Mouse (Mus musculus): Measurements from ENCODE around the gene Ednrb. TPM values are rescaled to one million over a fixed set of nuclear protein-coding genes. Genes with fewer than 3 reads are reported as not detected.

Gene Ednrb
- polyA plus RNA-seq, 1 experiment, result 0.19 TPM

GRCm38 (mm10) chr14:103769319-103770245 is 74.6 kb downstream of the Ednrb start:
- Histone ChIP-seq H3K4me3 (ENCODE audit: low read depth, low read length) (no peak overlapping the region), H3K4me1 (ENCODE audit: control insufficient read depth, insufficient read depth, low read length) (no peaks in the 10 kb centered on the region), H3K27ac (ENCODE audit: insufficient read depth, low read length) (no peak overlapping the region), H3K36me3 (ENCODE audit: control insufficient read depth, insufficient read depth, low read length, poor library complexity, severe bottlenecking) (no peaks in the 10 kb centered on the region), H3K9ac (ENCODE audit: low read depth, poor library complexity, severe bottlenecking) (no peak overlapping the region), H3K27me3 (ENCODE audit: control insufficient read depth, insufficient read depth, low read length, poor library complexity, severe bottlenecking) (no peaks in the 10 kb centered on the region), H3K9me3 (replicated peaks; ENCODE audit: control insufficient read depth, insufficient read depth, low read length, poor library complexity, severe bottlenecking) (no peaks in the 10 kb centered on the region)
- TF ChIP-seq EP300 (IDR thresholded peaks at IDR 0.05; ENCODE audit: insufficient read depth, low read depth, low read length) (no peak), CTCF (IDR thresholded peaks at IDR 0.05; ENCODE audit: low read depth, low read length) (no peak), POLR2A (IDR thresholded peaks at IDR 0.05; ENCODE audit: insufficient read depth, low read length) (no peak)

- H3K36me3 ChIP-seq (ENCODE audit: control insufficient read depth, insufficient read depth, low read length, poor library complexity, severe bottlenecking), result no peaks in the 10 kb centered on the region
- no peaks in the 10 kb centered on the region for H3K27me3 ChIP-seq (ENCODE audit: control insufficient read depth, insufficient read depth, low read length, poor library complexity, severe bottlenecking)
- H3K4me1 ChIP-seq (ENCODE audit: control insufficient read depth, insufficient read depth, low read length), result no peaks in the 10 kb centered on the region
- H3K9me3 ChIP-seq (replicated peaks; ENCODE audit: control insufficient read depth, insufficient read depth, low read length, poor library complexity, severe bottlenecking), result no peaks in the 10 kb centered on the region
- no peak for TF ChIP-seq CTCF (IDR thresholded peaks at IDR 0.05; ENCODE audit: low read depth, low read length)
- TF ChIP-seq EP300 (IDR thresholded peaks at IDR 0.05; ENCODE audit: insufficient read depth, low read depth, low read length), result no peak
- H3K9ac ChIP-seq (ENCODE audit: low read depth, poor library complexity, severe bottlenecking), result no peak overlapping the region
- H3K27ac ChIP-seq (ENCODE audit: insufficient read depth, low read length), result no peak overlapping the region
- no peak overlapping the region for H3K4me3 ChIP-seq (ENCODE audit: low read depth, low read length)
These were observed 76.7 kb downstream of the Ednrb start for GRCm38 (mm10) chr14:103767488-103767887.

Other genes starting within 250 kb of the Ednrb start
- 18.9 and 20.6 TPM in 2 replicates for gene Slain1, start 194.2 kb downstream of the Ednrb start, polyA plus RNA-seq (2011; ENCODE audit: insufficient read depth, insufficient read length, low read depth, missing spikeins)